Mouse (Mus musculus) left cerebral cortex, adult 2 months (tissue): Measurements from ENCODE around the gene Sirt4. TPM values are rescaled to one million over a fixed set of nuclear protein-coding genes. Genes with fewer than 3 reads are reported as not detected.
A peak's percentile ranks its signal among the peaks of the same experiment; 100 is the strongest.

ENCODE experiments used
- DNase-seq, 2 experiments: peaks; one replicate each; pipeline ENCODE4 v3.0.0; 2021 to 2022; ENCODE audit warnings: low spot score in 2 of 2, mixed read lengths in 1 of 2; ENCODE audit errors: extremely low spot score in 1 of 2
- H3K27ac ChIP-seq: fragments of 200-600 bp; 2 replicates; pipeline ENCODE4 v1.8.1; 2022
- H3K4me3 ChIP-seq: fragments of 200-600 bp; 2 replicates; pipeline ENCODE4 v1.8.1; 2022
- CTCF ChIP-seq: fragments of 200-600 bp; IDR thresholded peaks from 2 replicates; pipeline ENCODE4 v1.8.1; 2022; ENCODE audit warnings: antibody characterized with exemption, mild to moderate bottlenecking, moderate library complexity
- intact Hi-C: fragments of 180-260 bp; cut with DNase I; formaldehyde crosslinking; loops from one replicate; pipeline ENCODE4 v1.15.1; 2025
- total RNA-seq, 2 experiments: library from RNA; stranded (reverse); gene quantifications; 2 replicates each; pipeline ENCODE4 v1.2.3; 2021

The Sirt4 gene
- total RNA-seq, 2 experiments from 2014 or later = 40.7 to 43.5 TPM

GRCm38 (mm10) chr5:115488841-115489698 lies 4.5 kb upstream of the Sirt4 start:
- Histone ChIP-seq H3K27ac (peak overlapping the region; percentile 100), H3K4me3 (peak overlapping the region; percentile 59)
- TF ChIP-seq CTCF = no peak
- peak; percentile 75 to 77 for DNase-seq
- intact Hi-C loops = no loop called here

DNA sequence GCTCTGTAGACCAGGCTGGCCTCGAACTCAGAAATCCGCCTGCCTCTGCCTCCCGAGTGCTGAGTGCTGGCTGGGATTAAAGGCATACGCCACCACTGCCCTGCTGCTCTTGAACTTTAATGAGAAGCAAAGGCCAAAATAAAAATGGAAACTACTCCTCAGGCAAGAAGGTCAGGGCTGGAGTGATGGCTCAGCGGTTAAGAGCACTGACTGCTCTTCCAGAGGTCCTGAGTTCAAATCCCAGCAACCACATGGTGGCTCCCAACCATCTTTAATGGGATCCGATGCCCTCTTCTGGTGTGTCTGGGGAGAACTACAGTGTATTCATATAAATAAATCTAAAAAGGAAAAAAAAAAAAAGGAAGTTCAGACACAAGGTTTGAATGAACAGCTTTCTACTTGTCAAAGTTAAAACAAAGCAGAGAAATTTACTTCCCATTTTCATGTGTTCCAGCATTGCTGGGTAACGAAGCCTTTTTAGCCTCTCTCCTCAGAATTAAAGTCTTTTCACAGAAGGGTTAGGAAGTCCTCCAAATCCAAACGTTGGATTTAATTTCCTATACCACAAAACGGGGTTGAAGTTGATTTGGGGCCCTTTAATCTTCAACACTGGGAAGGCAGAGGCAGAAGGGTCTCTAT lies 3.5 kb upstream of the Sirt4 start:
- H3K27ac ChIP-seq = peak overlapping the region; percentile 100; the same call in 1 of the 2 replicates
- TF ChIP-seq CTCF = no peak; the same call in 1 of the 2 replicates
- no peak overlapping the region for H3K4me3 ChIP-seq
- DNase-seq = no peak
- intact Hi-C loops = no loop called here

GRCm38 (mm10) chr5:115487353-115487752 lies 2.8 kb upstream of the Sirt4 start:
- no peak overlapping the region for H3K4me3 ChIP-seq
- no peak for DNase-seq
- intact Hi-C loops = no loop called here
- no peak overlapping the region for H3K27ac ChIP-seq
- no peak for TF ChIP-seq CTCF

GRCm38 (mm10) chr5:115486726-115487125 lies 2.2 kb upstream of the Sirt4 start:
- intact Hi-C loops = no loop called here
- TF ChIP-seq CTCF = no peak
- no peak for DNase-seq
- Histone ChIP-seq H3K4me3 (no peak overlapping the region), H3K27ac (no peak overlapping the region)

GRCm38 (mm10) chr5:115485489-115486205 lies 1.1 kb upstream of the Sirt4 start:
- no peak for DNase-seq
- Histone ChIP-seq H3K27ac (no peak overlapping the region), H3K4me3 (no peak overlapping the region)
- intact Hi-C loops = no loop called here
- no peak for TF ChIP-seq CTCF

DNA sequence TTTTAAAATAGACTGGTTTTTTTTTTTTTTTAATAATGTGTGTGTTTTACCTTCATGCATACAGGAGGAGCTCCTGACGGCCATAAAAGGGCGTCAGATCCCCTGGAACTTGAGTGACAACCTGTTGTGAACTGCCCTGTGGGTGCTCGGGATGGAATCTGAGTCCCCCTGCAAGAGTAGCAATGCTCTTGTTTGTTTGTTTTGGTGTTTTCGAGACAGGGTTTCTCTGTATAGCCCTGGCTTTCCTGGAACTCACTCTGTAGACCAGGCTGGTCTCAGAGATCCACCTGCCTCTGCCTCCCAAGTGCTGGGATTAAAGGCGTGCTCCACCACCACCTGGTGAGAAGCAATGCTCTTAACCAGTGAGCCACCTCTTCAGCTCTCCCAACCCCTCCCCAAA lies 471 bp upstream of the Sirt4 start:
- DNase-seq = no peak
- H3K4me3 ChIP-seq = peak overlapping the region; percentile 56
- intact Hi-C loops = no loop called here
- no peak overlapping the region; the same call in 1 of the 2 replicates for H3K27ac ChIP-seq
- no peak for TF ChIP-seq CTCF

- TF ChIP-seq CTCF = peak; percentile 23
- DNase-seq = no peak
- intact Hi-C loops = no loop called here
- peak overlapping the region; percentile 56 for H3K4me3 ChIP-seq
- no peak overlapping the region for H3K27ac ChIP-seq
These were observed 1.1 kb downstream of the Sirt4 start for GRCm38 (mm10) chr5:115483385-115483784.

DNA sequence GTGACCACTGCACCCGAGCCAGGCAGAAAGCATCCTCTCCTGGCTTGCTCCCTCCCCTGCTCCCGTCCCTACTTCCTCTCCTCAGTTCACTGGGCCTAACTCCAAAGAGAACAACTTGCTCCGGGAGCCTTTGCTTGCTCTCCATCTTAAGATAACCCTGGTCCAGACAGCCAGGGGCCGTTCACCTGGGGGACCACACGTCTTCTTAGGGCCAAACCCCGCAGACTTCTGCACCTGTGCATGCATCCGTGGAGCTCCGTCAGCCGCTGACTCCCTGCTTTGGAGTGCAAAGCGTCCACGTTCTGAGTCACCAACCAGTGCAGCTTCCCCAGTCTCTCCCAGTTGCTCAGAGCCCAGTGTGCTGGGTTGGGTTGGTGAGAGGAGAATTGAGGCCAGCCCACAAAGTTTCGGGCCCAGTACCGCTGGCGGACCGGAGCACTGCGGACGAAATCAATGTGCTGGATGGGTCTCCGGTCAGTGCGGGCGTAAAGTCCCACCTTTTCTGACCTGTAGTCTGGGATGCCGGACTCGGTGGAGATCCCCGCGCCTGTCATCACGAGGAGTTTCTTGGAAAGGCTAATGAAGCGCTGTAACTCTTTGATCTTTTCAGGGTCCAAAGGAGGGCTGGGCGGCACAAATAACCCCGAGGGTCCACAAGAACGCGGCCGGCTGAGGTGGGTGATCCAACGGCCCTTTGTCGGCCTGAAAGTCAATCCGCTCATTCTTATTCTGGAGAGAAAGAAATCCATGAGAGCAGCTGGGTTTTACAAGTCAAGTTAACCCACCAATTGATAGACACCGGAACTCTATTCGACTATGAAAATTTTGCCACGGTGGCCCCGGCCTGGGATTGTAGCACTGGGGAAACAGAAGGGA lies 1.9 kb downstream of the Sirt4 start:
- Histone ChIP-seq H3K4me3 (no peak overlapping the region), H3K27ac (no peak overlapping the region)
- intact Hi-C loops = no loop called here
- no peak for TF ChIP-seq CTCF
- DNase-seq = no peak

DNA sequence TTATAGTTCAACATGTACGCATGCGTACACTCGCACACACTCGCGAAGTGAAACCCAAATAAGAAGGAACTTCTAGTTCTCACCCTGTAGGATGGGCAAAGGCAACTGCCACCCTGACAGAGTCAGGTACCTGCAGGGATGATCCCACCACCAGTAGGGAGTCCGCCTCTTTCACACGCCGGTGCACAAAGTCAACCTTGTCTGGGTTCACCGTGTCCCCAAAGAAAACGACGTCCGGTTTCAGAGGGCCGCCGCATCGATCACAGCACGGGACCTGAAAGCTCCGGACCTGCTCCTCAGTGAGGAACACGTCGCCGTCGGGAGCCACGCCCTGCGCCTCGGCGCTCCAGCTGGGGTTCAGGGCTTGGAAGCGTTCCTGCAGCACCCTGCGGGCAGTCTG lies 4.4 kb downstream of the Sirt4 start:
- no peak for TF ChIP-seq CTCF
- no peak overlapping the region for H3K27ac ChIP-seq
- intact Hi-C loops = no loop called here
- DNase-seq = no peak
- H3K4me3 ChIP-seq = peak overlapping the region; percentile 7; the same call in 1 of the 2 replicates

GRCm38 (mm10) chr5:115479561-115479960 lies 5.0 kb downstream of the Sirt4 start:
- no peak overlapping the region for H3K4me3 ChIP-seq
- no peak overlapping the region for H3K27ac ChIP-seq
- no peak for TF ChIP-seq CTCF
- intact Hi-C loops = no loop called here
- no peak for DNase-seq

DNA sequence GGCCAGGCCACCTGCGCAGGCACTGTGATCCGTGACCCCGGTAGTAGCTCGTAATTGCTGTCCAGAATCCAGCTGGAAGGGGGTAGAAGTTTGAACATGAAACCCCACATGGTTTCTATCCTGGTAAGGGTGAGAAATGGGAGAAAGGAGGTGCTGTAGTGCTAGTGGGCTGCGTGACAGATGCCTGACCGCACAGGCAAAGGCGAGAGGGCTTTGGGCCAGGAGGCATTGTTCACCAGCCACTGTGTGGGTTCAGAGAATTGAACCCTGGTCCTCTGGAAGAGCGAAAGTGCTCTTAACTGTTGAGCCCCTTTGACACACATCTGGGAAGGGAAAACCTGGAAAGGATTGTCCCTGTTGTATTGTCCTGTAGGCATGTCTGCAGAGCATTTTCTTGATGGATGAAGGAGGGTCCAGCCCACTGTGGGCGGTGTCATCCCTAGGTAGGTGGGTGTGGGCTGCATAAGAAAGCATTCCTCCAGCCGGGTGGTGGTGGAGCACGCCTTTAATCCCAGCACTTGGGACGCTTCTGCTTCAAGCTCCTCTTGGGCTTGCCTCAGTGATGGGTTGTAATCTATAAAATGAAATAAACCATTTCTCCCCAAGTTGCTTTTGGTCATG lies 8.3 kb downstream of the Sirt4 start:
- H3K27ac ChIP-seq = no peak overlapping the region
- no peak for DNase-seq
- TF ChIP-seq CTCF = no peak
- intact Hi-C loops = no loop called here
- H3K4me3 ChIP-seq = no peak overlapping the region; the same call in 1 of the 2 replicates
